Mouse (Mus musculus) heart, adult 2 months (tissue): Measurements from ENCODE around the gene Dguok.

Experiments used
- CTCF ChIP-seq: fragments of 200-600 bp; IDR thresholded peaks from 2 replicates; pipeline ENCODE4 v1.8.1; 2022; ENCODE audit warnings: antibody characterized with exemption, mild to moderate bottlenecking, moderate library complexity
- EP300 ChIP-seq: fragments of 200-500 bp; IDR thresholded peaks from 2 replicates; pipeline ENCODE4 v1.6.1; 2011; ENCODE audit warnings: low read depth, low read length, control low read depth; ENCODE audit not compliant: insufficient read depth

DNA sequence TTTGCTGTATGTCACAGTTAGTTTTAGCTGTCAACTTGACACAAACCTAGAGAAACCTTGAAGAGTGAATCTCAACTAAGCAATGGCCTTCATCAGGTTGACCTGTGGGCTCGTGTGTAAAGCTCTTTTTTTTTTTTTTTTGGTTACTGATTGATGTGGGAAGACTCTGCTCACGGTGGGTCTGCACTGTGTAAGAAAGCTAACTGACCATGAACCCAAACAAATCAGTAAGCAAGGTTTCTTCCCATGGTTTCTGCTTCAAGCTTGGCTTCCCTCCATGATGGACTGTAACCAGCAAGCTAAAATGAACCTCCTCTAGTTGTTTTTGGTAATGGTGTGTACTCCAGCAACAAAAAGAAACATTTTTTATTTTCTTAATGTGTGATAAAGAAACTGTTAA lies 27.6 kb downstream of the Dguok start:
- TF ChIP-seq CTCF (no peak), EP300 (no peak)
